Mouse (Mus musculus): ENCODE measurements around the gene Uchl1. TPM values are rescaled to one million over a fixed set of nuclear protein-coding genes. Genes with fewer than 3 reads are reported as not detected.

The Uchl1 gene
- polyA plus RNA-seq, 2 experiments, result 1.1 to 1.5 TPM

- no peaks in the 10 kb centered on the region for H3K36me3 ChIP-seq (replicated peaks; ENCODE audit: control insufficient read depth, insufficient read depth, low read depth)
- DNase-seq (ENCODE audit: low read depth in 3 of 3, low spot score in 3 of 3) (no peak), ATAC-seq (ENCODE audit: insufficient read depth) (no peak)
- no peaks in the 10 kb centered on the region for H3K4me1 ChIP-seq (replicated peaks; ENCODE audit: control insufficient read depth in 2 of 2, insufficient read depth in 2 of 2, low read length in 1 of 2)
- no peak overlapping the region for H3K4me3 ChIP-seq (ENCODE audit: insufficient read depth in 1 of 2, low read depth in 2 of 2, low read length in 2 of 2)
- H3K27ac ChIP-seq, result no peak overlapping the region
- no peaks in the 10 kb centered on the region for H3K9me3 ChIP-seq (ENCODE audit: control insufficient read depth, low read length)
- H3K9ac ChIP-seq (replicated peaks), result no peak overlapping the region
- 36% methylated on average over 9 of the region's 9 CpGs for WGBS (ENCODE audit: insufficient replicate concordance)
- no peaks in the 10 kb centered on the region for H3K27me3 ChIP-seq (ENCODE audit: control insufficient read depth, insufficient read depth, low read length)
- TF ChIP-seq CTCF (IDR thresholded peaks at IDR 0.05; ENCODE audit: low read depth), result no peak
- TF ChIP-seq EP300 (IDR thresholded peaks at IDR 0.05; ENCODE audit: low read depth), result no peak
- H3K4me2 ChIP-seq (ENCODE audit: low read depth), result no peak overlapping the region
Measured at GRCm38 (mm10) chr5:66722586-66722985, 46.7 kb downstream of the Uchl1 start.

GRCm38 (mm10) chr5:66723037-66723436, 47.1 kb downstream of the Uchl1 start:
- TF ChIP-seq CTCF (IDR thresholded peaks at IDR 0.05; ENCODE audit: low read depth) (no peak), EP300 (IDR thresholded peaks at IDR 0.05; ENCODE audit: low read depth) (no peak)
- H3K4me3 ChIP-seq (ENCODE audit: insufficient read depth in 1 of 2, low read depth in 2 of 2, low read length in 2 of 2), result no peak overlapping the region
- no peak for ATAC-seq (ENCODE audit: insufficient read depth)
- no peak for DNase-seq (ENCODE audit: low read depth in 3 of 3, low spot score in 3 of 3)
- no peaks in the 10 kb centered on the region for H3K4me1 ChIP-seq (replicated peaks; ENCODE audit: control insufficient read depth in 2 of 2, insufficient read depth in 2 of 2, low read length in 1 of 2)
- H3K9me3 ChIP-seq (ENCODE audit: control insufficient read depth, low read length), result no peaks in the 10 kb centered on the region
- H3K9ac ChIP-seq (replicated peaks), result no peak overlapping the region
- H3K36me3 ChIP-seq (replicated peaks; ENCODE audit: control insufficient read depth, insufficient read depth, low read depth), result no peaks in the 10 kb centered on the region
- H3K27me3 ChIP-seq (ENCODE audit: control insufficient read depth, insufficient read depth, low read length), result no peaks in the 10 kb centered on the region
- no peak overlapping the region for H3K4me2 ChIP-seq (ENCODE audit: low read depth)
- H3K27ac ChIP-seq, result no peak overlapping the region
- 28% methylated on average over 4 of the region's 4 CpGs for WGBS (ENCODE audit: insufficient replicate concordance)

GRCm38 (mm10) chr5:66723626-66724025, 47.7 kb downstream of the Uchl1 start:
- TF ChIP-seq EP300 (IDR thresholded peaks at IDR 0.05; ENCODE audit: low read depth) (no peak), CTCF (IDR thresholded peaks at IDR 0.05; ENCODE audit: low read depth) (no peak)
- H3K4me2 ChIP-seq (ENCODE audit: low read depth), result no peak overlapping the region
- no peaks in the 10 kb centered on the region for H3K9me3 ChIP-seq (ENCODE audit: control insufficient read depth, low read length)
- no peaks in the 10 kb centered on the region for H3K4me1 ChIP-seq (replicated peaks; ENCODE audit: control insufficient read depth in 2 of 2, insufficient read depth in 2 of 2, low read length in 1 of 2)
- no peak overlapping the region for H3K27ac ChIP-seq
- DNase-seq (ENCODE audit: low read depth in 3 of 3, low spot score in 3 of 3), result no peak
- 43% methylated on average over 3 of the region's 3 CpGs for WGBS (ENCODE audit: insufficient replicate concordance)
- ATAC-seq (ENCODE audit: insufficient read depth), result no peak
- H3K4me3 ChIP-seq (ENCODE audit: insufficient read depth in 1 of 2, low read depth in 2 of 2, low read length in 2 of 2), result no peak overlapping the region
- no peak overlapping the region for H3K9ac ChIP-seq (replicated peaks)
- H3K36me3 ChIP-seq (replicated peaks; ENCODE audit: control insufficient read depth, insufficient read depth, low read depth), result no peaks in the 10 kb centered on the region
- no peaks in the 10 kb centered on the region for H3K27me3 ChIP-seq (ENCODE audit: control insufficient read depth, insufficient read depth, low read length)

GRCm38 (mm10) chr5:66729306-66729705, 53.4 kb downstream of the Uchl1 start:
- no peak overlapping the region for H3K27ac ChIP-seq
- no peaks in the 10 kb centered on the region for H3K4me1 ChIP-seq (replicated peaks; ENCODE audit: control insufficient read depth in 2 of 2, insufficient read depth in 2 of 2, low read length in 1 of 2)
- H3K4me2 ChIP-seq (ENCODE audit: low read depth), result no peak overlapping the region
- DNase-seq (ENCODE audit: low read depth in 3 of 3, low spot score in 3 of 3) (no peak), ATAC-seq (ENCODE audit: insufficient read depth) (no peak)
- no peaks in the 10 kb centered on the region for H3K36me3 ChIP-seq (replicated peaks; ENCODE audit: control insufficient read depth, insufficient read depth, low read depth)
- WGBS (ENCODE audit: insufficient replicate concordance), result 52% methylated on average over 4 of the region's 4 CpGs
- H3K9me3 ChIP-seq (ENCODE audit: control insufficient read depth, low read length), result no peaks in the 10 kb centered on the region
- TF ChIP-seq EP300 (IDR thresholded peaks at IDR 0.05; ENCODE audit: low read depth) (no peak), CTCF (IDR thresholded peaks at IDR 0.05; ENCODE audit: low read depth) (no peak)
- H3K9ac ChIP-seq (replicated peaks), result no peak overlapping the region
- H3K27me3 ChIP-seq (ENCODE audit: control insufficient read depth, insufficient read depth, low read length), result no peaks in the 10 kb centered on the region
- no peak overlapping the region for H3K4me3 ChIP-seq (ENCODE audit: insufficient read depth in 1 of 2, low read depth in 2 of 2, low read length in 2 of 2)

GRCm38 (mm10) chr5:66730621-66731301, 54.9 kb downstream of the Uchl1 start:
- Histone ChIP-seq H3K27me3 (ENCODE audit: control insufficient read depth, insufficient read depth, low read length) (no peaks in the 10 kb centered on the region), H3K4me1 (replicated peaks; ENCODE audit: control insufficient read depth in 2 of 2, insufficient read depth in 2 of 2, low read length in 1 of 2) (no peaks in the 10 kb centered on the region), H3K36me3 (replicated peaks; ENCODE audit: control insufficient read depth, insufficient read depth, low read depth) (no peaks in the 10 kb centered on the region), H3K4me3 (ENCODE audit: insufficient read depth in 1 of 2, low read depth in 2 of 2, low read length in 2 of 2) (no peak overlapping the region), H3K9me3 (ENCODE audit: control insufficient read depth, low read length) (no peaks in the 10 kb centered on the region), H3K9ac (replicated peaks) (no peak overlapping the region), H3K4me2 (ENCODE audit: low read depth) (no peak overlapping the region), H3K27ac (no peak overlapping the region)
- TF ChIP-seq EP300 (IDR thresholded peaks at IDR 0.05; ENCODE audit: low read depth) (no peak), CTCF (IDR thresholded peaks at IDR 0.05; ENCODE audit: low read depth) (no peak)
- ATAC-seq (ENCODE audit: insufficient read depth) (no peak), DNase-seq (ENCODE audit: low read depth in 3 of 3, low spot score in 3 of 3) (no peak)
- 34% methylated on average over 11 of the region's 11 CpGs for WGBS (ENCODE audit: insufficient replicate concordance)
